Mouse (Mus musculus) adrenal gland (tissue): ENCODE results near the gene Pmch.

Experiments used
- intact Hi-C: fragments of 180-260 bp; cut with DNase I; formaldehyde crosslinking; loops from one replicate; pipeline ENCODE4 v1.15.1; 2025
- long read RNA-seq, 2 experiments: library from polyadenylated mRNA; unstranded; transcript quantifications; one replicate each; pipeline ENCODE4 v2.0.0; 2020; ENCODE audit warnings: borderline replicate concordance in 1 of 2; ENCODE audit not compliant: insufficient replicate concordance in 1 of 2

Gene Pmch
- long read RNA-seq, experiment 1 = 0 reads
- long read RNA-seq, experiment 2 = 0 reads

DNA sequence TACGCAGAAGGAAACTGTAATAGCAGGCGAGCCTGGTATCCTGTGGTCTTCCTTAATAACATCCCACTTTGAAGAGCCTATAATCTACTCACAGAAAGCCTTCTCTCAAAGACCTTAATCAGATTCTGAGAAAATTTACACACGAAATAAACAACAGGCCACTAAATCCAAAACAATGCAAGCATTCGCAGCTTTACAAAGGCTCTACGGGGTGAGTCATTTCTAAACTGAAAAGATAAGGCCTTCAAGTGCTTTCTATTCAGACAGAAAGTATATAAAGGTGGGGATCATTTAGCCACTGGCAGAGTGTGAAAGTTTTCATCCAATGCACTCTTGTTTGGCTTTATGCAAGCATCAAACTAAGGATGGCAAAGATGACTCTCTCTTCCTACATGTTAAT lies at the start of gene Pmch:
Gene Pmch (plus strand): TSS at position 301 of the 400 bp plus-strand sequence.
- intact Hi-C loops = no loop called here

- intact Hi-C loops = no loop called here
These were observed 46.6 kb upstream of the Pmch start for GRCm38 (mm10) chr10:88044297-88044696.

GRCm38 (mm10) chr10:88046098-88046771 lies 44.6 kb upstream of the Pmch start:
- intact Hi-C loops = no loop called here

DNA sequence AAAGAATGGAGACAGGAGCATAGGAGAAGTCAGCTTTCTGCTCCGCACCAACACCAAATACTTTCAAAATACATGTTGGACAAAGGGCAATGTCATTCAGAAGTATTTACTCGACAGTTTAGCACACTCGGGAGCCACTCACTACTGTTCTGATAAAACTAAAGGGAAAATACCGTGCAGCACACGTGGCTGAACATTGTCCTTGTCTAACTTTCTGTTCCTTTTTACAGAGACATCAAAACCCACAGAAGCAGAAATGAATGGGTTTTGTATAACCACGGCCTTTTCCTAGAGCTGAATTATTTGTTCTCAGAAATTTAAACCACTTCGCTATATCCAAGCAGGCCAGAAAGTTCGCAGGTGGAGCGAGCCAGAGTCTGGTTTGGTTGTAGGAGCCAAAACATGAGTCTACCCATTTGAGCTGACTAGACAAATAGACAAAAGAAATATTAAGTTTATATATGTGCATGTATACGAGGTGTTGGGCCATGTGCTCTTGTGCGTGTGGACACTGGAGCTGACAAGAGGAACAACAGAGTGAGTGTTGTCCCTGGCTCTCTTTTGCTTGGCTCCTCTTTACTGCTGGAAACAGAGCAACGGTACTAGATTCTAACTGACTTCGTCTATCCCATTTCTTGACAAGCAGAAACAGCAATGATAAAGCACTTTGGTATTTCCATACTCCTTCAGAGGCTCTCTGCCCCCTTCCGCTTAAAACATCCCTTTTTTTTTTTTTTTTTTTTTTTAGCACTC lies 36.5 kb upstream of the Pmch start:
- intact Hi-C loops = no loop called here

DNA sequence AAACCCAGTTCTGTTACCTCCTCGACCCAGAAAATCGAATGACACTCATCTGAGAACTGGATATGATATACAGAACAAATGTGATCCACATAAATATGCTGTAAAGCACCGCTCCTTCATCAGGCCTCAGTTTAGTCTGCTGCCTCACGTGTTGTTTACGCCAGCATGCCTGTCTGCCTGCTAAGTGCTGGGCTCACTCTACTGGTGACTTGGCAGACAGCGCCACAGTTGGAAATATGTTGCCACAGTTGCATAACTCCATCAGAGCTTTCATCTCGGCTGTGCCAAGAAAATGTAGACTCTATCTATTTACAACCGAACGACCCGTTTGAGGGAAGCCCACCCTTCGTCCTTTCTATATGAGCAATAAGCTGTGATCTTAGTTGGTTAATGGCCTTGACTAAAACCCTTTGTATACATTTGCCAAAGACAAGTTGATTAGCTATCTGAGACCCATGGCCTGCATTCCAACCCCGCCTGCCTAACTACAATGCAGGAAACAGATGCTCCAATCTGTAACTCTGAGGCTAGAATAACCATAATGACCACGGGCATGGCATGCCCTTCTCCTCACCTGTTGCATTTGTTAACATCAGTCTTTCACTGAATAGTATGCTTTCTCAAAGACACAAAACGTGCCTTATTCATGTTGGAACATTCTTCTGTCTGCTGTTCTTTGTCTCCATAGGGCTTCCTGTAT lies 33.8 kb upstream of the Pmch start:
- intact Hi-C loops = no loop called here

DNA sequence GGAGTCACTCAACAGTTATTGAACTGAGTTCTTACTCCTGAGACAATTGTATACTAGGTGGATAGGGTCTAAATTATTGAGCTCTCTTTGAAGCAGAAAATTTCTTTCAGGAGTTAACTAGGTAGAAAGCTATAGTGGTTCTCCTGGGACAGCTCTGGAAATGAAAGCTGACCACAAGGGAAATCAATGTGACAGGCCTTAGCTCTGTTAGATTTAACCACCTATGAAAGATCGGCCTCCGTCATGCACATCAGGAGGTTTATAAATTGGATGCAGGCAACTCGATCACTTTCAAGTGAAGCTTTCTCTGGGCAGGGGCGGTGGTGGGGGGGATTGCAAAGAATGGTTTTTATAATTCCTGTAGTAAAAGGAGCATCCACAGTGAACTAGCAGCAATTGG lies 27.4 kb upstream of the Pmch start:
- intact Hi-C loops = no loop called here

DNA sequence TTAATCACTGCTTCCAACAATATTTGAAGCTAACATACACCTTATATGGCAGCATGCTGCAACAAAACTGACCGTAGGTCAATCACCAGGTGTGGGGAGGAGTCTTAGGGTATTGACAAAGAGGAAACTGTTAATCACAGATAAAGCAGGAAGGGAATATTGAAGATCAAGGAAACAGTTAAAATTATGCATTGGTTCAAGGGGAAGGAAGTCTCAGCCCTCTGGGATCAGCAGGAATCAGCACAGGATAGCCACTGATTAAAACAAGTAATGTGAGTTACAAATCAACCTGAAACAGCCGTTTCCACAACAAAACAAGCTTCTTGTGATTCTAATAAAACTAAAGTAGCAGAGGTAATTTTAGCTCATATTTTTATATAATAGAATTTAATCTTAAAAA lies 26.0 kb upstream of the Pmch start:
- intact Hi-C loops = no loop called here

- intact Hi-C loops = no loop called here
These were observed 23.5 kb upstream of the Pmch start for GRCm38 (mm10) chr10:88067377-88067776.

- intact Hi-C loops = no loop called here
These were observed 15.3 kb downstream of the Pmch start for GRCm38 (mm10) chr10:88106169-88106568.

GRCm38 (mm10) chr10:88113290-88113689 lies 22.4 kb downstream of the Pmch start:
- intact Hi-C loops = loop anchor here (10.0 kb wide), 1 partner anchor 258 kb away; the partner anchor contains the start of gene Igf1

DNA sequence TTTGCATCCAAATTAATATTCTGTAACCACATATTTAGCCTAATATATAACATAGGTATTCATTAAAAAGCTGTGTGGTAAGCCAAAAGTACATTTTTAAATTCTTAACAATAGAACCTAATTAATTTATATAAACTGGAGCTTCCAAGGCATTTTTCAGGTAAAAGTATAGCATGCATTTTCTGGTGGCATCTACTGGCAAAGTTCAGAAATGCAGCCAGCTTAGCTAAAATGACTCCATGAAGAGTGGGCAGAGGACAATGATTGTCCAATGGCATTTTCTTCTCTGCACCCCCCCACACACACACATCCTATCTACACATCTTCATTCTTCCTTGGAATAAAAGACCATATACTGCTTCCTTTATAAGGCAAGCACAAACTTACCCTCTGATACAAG lies 28.8 kb downstream of the Pmch start:
- intact Hi-C loops = loop anchor here (10.0 kb wide), 1 partner anchor 265 kb away; the partner anchor contains the start of gene Igf1

- intact Hi-C loops = no loop called here
These were observed 44.8 kb downstream of the Pmch start for GRCm38 (mm10) chr10:88135630-88136029.
